Mouse (Mus musculus) cerebellum, adult 9-11 months (tissue): ENCODE measurements around the gene Enox2.
"Not testable (repeated sequence)": the region's sequence is repeated elsewhere in the genome, so short reads cannot be mapped to it uniquely, and the experiment has no call there.

Experiments used
- DNase-seq: peaks from one replicate; pipeline ENCODE4 v3.0.0; 2022

The Enox2 gene

DNA sequence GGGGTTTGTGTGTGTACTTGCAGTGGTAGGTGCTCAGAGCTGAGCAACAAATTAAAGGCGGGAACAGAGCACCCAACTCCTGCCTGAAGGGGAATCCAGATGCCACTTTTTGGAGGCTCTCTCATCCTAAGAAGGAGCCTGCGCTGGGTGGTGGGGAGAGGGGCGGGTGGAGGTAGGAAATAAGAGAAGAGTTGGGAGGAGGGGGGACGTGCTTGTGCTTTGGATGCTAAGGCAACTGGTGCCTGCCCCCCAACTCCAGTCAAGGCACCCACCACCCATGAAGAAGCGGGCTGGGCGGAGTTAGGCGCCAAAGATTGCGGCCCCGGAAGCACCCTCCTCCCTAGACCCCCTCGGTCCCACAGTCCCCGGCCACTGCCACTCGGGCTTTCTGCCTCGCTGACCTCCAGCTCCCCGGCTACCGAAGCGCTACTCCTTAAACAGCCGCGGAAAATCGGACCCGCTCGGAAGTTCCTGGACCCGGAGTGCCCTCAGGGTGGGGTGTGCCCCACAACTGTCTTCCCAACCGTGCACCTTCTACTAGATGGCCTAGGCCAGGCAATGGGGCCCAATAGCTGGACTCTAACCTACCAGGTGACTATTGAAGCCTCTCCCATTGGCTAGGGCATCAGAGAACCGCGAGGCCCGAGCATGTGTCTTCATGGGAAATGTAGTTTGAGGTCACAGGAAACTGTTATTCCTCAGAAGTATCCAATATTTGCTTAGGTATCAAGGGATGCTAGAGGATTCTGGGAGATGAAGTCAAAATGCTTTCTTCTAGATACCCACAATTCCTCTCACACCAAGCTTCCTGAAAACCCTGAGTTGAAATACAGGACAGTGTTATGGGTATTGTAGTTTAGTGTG, at the start of gene Enox2:
Gene Enox2, minus strand, starts transcription at position 560 of the 864 bp plus-strand sequence.
- peak; percentile 91 for DNase-seq

DNA sequence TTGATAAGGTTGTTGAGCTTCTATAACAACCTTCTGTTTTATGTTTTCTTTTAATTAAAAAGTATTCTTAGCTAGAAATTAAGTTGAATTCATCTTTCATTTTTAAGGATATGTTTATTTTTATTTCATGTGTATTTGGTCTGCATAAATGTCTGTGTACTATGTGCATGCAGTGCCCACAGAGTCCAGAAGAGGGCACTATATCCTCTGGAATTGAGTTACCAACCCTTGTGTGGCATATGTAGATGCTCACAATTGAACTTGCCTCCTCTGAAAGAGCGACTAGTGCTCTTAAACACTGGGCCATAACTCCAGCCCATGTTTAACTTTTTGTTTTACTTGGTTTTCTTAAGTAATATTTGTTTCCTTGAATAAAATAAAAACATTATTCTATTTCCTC, 21.4 kb upstream of the Enox2 start:
- DNase-seq, result no peak

DNA sequence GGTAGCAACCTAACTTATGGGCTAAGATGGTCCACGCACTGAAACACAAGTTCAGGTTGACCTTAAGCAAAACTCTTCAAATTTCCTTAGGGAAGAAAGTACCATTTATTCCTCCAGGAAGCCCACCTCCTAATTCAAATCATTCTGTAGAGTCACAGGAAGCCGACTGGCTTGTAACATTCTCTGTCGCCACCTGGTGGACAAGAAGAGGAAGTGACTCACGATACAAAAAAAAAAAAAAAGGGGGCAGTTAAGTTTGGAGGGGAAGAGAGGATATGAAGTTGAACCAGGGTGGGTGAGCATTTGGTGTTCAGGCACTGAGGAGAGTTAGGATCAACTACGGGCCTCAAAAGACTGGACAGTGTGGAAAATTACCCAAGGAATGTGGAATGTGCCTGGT, 18.6 kb upstream of the Enox2 start:
- no peak for DNase-seq

DNA sequence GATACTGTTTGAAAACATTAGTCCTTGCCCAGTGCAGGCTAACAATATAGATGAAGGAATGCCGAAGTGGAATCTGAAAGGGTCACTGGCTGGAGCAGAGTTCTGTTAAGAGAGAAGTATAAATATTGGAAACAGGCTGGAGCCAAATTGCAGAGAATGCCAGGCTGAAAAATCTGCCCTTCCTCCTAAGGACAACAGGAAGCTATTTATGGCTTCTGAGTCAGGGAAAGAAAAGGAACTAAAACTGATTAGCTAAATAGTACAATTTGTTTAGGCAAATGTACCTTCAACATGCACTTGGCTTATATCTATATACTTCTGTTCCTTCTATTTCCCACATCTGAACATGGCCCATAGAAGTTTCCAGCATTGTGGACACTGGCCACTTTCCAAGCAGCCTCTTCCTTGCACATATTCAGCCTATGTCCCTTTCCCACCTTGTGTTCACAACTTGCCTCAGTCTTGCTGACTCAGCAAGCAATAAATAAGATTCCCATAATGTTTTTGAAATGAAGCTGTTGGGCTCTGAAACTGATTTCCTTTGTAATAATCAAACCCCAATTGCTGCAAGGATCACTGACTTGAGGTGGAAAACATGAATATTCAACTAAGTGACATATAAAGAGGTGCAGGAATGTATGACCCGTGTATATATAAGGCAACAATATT, 8.0 kb downstream of the Enox2 start:
- DNase-seq, result no peak

DNA sequence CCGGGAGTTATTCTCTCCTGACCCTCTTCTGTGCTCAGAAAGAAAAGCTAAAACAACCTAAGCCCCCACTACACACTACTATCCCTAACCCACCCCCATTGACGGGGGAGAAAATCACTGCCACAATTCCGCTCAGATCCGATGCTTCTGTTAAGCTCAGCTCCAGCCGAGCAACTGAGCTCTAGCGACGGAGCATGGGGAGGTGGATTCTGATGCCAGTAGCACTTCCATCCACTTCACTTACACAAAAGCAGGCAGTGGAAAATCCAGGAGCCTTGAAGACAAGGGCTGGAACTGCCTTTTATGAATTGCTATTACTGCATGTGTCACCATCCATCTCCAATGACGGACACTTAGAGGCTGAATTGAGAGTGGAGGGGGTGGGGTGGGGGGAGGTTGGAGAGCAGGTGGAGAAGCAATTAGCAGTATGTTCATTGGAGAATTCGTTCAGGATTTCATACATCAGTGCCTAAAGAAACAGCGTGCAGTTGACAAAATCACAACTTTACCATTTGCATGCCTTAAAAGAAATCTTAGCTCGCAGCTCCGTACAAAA, 14.5 kb downstream of the Enox2 start:
- DNase-seq, result peak; percentile 26

DNA sequence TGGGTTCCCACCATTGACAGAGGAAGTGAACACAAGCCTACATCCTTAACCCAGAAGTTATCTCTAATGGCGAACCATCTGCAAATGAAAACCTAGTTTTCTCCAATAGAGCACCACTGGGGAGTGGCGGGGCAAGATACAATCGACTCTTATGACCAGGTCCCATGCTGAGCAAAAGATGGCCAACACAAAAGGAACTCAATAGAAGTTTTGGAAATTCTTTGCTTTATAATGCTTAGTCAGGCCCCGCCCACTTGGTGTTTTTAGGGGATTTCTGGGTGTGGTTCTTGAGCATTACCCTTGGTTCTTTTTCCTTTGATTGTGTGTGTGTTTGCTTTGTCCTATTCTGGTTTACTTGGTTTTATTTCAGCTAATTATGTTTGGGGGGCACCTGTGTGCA, 37.2 kb downstream of the Enox2 start:
- no peak for DNase-seq

DNA sequence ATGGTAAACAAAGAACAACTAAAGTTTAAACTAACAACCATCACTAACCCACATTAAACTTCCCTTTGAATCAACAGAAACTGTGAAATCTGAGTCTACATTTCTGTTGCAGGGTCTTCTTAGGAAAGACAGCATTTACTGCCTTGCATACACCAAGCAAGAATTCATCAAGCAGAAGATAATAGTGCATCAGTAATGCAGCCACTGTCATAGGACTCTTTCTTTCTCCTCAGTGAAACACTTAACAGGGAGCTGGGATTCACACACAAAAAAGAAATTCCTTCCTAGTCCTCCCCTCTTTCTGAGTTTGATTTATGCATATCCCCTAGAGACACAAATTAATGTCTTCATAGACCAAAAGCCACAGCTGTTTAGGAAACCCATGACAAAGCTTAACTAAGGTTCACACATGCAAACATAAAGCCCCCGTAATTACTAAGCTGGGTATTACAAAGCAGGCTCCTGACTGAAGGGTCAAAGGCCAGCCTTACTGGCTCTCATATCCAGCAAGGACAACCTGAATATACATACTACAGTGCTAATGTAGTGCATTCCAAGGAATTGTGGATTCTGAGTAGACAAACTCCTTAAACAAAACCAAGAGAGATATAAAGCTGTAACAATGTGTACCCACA, 62.1 kb downstream of the Enox2 start:
- DNase-seq, result no peak

DNA sequence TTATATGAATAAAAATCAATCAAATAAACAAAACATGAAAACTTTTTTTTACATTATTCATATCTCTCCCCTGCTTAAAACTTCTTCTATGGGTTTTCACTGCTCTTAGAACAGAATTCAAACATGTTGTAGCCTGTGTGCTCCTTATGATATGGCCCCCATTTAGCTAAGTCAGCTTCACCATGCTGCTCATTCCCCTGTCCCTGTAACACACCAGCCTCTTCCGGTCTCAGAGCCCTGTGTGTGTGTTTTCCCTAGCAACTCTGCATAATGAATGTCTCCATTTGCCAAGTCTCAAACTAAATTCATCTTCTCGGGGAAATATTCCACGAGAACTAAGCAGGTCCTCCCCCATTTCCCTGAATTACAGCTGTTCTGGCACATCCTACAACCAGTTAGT, 71.6 kb downstream of the Enox2 start:
- no peak for DNase-seq

DNA sequence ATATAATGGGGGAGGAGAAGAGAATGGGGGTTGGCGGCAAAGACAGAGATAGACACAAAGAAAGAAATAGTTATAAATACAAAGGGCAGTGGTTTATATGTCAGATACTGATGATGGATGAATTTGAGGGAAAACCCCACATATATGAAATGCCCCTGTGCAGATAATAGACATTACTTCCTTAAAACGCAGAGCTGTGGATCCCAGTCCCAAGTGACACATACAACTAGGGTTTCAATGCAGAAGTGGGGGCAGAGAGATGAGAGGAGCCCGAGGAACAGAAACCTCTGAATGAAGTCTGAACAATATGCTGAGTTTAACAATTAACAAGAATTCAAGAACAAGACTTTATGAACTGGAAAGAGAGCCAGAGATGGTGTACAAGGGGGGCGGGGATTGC, 91.7 kb downstream of the Enox2 start:
- DNase-seq, result no peak

DNA sequence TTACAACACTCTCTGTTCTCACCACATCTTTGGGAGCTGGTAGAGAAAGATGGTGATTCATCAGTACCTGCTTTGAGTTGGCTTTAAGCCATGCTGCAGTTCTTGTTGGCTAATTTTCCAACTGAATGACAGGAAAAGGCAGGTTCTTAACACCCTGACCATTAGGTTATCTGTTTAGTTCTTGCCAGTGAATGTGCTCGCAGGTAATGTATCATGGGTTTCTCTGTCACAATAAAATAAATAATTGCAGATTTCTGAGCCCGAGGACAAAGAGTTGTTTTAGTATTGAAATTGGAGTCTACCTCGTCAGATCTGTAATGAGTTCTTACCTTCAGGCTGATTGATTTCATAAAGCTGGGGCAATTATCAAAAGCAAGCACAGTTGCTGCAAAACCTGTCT, 106.9 kb downstream of the Enox2 start:
- no peak for DNase-seq

DNA sequence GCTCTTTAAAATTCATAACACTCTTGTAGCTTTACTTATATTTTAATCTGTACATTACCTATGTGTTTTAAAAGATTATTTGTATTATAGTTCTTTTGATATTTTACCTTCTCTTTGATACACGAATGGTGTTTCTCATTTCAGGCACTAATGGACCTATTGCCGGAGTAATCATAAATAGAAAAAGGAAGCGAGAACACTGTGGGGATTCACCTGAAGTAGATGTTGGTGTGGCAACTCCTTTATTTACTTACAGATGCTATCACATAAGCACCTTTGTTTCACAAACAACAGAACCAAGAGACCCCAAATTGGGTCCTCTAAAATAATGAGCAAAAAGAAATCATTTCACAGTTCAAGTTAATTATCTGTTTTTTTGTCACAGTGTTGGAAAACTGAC, 109.4 kb downstream of the Enox2 start:
- no peak for DNase-seq

DNA sequence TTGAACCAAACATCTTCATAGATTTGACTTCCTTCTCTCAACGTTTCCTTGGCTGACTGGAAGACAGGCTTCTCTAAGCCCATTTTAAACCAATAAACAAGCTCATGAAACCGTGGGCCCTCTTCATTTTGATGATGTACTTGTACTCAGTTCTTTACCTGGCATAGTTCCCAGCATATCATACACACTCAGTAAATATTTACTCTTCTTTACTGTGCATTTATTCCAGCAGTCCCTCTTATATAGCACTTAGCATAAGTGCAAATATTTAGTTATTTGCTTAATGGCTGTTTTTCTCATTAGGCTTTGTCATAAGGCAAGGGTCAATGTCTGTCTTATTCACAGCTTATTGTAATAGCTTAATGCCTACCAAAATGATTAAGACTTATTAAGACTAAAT, 133.8 kb downstream of the Enox2 start:
- DNase-seq, result no peak

DNA sequence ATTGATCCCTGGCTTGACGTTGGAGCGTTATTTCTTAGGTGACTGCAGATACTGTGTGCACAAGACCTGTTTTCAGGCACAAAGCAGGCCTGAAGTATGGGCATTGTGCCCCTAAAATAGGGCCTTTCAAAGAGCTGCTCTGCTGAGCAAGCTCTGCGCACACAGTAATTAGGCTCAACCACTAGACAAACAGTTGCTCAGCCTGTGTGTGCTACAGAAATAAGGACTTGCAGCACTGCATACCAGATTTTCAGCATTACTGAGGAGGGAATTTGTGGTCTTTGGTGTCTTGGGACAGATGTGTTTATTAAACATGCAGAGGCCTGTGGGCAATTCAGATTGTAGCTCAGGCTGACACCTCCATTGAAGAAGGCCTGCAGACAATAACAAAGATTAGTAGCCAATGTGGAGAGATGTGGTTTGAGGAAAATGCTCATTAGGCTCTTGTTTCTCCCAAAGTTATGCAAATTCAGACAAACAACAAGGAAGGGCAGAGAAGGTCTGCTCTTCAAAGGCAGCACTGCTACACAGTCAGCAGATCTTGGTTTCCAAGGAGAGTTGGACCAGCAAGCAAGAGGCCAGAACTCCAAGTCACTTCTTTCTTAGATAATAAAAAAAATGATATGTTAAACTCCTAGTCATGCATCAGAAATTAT, 163.2 kb downstream of the Enox2 start:
- DNase-seq, result no peak

DNA sequence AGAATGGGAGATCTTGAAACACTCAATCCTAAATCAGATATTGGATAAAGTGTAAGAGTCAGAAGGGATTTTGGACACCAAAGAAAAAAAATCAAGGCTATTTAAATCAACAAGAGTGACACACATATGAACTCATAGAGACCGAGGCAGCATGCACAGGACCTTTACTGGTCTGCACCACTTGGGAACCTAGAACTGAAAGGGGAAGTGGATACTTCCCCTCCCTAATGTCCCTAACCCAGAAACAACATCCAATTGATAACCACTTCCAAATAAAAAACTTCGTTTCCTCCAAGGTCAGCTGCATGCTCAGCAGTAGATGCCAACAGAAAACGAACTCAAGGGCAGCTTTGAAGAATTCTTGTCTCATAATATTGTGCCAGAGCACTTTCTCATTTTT, 171.6 kb downstream of the Enox2 start:
- DNase-seq, result no peak

DNA sequence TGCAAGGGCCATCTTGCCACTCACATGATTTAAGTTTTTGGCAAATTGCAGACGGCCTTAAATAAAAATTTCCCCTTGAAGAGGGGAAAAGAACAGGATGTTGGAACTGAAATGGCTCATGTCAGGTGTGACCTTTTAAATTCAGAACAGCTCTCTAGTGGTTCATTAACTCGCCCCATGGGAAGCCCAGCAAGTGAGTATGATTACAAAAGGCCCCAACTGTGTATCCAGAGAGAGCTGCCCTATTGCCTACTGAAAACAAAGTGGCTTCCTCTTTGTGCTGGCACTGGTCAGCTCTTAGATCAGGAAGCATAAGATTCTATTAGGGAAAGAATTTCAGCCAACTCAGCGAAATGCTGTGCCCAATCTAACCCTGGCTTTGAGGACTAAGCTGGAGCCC, 175.6 kb downstream of the Enox2 start:
- peak; percentile 50 for DNase-seq

DNA sequence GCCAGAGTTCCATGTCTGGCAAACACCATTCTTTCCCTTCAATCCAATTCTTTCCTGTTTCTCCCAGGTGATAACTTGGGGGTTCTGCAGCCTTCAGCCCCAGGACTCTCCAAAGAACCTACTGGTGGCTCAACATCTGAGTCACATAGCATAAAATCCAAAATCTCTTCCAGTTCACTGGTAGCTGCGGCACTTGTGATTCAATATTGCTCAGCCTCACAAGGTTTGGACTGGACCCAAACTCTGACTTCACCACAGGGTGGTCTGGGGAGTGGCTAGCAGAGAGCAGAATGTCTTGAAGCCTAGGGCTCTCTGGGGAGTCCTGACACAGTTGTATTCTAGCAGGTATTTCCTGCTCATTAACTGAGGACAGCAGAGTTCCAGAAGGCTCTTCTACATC, 187.5 kb downstream of the Enox2 start:
- not testable (repeated sequence) for DNase-seq

DNA sequence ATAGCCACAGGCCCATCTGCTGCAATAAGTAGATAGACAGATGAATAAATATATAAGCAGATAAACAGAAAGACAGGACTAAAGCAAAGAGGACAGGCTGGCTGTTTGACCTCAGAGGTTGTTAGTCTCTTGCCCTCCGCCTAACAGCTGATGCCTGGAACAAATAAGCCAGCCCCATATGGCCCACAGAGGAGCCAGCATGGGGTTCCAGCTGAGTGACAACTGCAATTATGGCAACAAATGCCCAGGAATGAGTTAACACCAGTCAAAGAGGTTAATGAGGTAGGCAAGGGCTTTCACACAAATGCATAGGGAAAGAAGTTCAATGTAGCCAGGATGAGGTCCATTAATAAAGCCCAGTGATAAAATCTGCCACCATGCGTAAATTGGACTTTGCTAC, 191.8 kb downstream of the Enox2 start:
- DNase-seq, result no peak

DNA sequence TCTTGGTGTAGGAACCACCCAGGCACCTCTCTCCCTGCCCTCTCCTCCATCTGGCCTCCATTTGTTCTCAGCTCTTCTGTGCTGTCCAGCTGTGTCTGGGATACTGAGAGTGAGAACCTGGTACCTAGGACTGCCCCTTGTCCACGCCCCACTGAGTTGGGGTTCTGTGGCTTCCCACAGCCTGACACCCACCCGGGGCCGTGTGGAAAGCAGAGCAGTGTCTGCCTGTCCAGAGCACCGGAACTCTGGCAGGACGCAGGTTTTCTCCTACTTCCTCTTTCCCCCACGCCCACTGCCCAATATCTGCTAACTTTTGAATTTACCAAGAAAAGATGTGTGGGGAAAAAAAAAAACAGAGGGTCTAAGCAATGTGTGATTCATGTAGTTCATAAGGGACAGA, 213.0 kb downstream of the Enox2 start:
- no peak for DNase-seq

DNA sequence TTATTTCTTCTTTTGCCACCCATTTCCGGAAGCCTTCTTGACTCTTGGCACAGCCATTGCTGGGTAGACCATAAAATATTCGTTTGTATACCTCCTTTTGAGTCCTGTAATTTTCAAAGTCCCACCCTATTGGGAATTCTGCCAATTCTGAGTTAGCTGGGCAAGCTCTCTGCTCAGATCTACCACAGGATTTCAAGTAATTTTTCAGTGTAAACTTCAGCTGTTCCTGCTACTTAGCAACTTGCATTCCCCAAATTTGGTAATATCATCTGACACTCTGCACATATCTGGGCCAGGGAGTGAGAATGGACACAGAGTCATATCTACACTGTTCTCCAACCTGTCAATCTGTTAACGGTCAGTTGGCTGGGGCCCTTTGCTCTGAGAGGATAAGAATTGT, 214.5 kb downstream of the Enox2 start:
- DNase-seq, result no peak

DNA sequence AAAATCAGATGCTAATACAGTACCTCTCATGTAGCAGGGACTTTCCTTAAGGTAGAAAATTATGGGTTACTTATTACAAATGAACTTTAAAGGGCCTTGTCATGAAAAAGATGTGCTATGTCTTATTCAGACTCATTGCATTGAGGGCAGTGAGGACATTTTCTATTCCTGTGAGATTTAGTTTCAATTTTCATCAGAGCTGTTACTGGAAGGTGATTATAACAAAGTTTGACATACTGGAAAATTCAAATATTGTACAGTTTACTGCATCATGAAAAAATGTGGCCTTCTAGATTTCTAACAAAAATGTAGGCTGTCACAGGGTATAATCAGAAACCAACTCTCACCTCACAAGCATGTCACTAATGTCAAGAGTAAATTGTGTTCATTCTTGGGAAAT, 242.9 kb downstream of the Enox2 start:
- DNase-seq, result no peak

DNA sequence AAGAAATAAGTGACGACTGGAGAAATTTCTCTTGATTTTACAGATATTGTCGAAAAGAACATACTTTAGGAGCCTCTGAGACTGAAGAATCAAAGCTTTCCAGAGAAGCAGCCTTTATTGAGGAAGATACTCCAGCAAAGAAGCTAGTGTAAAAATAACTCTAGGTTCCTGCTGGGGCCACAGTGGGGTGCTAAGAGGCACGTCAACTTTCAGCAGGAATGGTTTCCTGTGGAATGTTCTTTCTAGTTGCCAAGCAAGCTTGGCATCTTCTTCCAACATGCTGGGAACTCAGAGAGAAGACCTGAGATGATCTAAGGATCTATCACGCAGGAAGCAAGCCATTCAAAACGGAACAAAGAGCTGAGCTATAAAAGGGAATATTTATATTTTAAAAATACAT, 278.3 kb downstream of the Enox2 start:
- DNase-seq, result peak; percentile 1

DNA sequence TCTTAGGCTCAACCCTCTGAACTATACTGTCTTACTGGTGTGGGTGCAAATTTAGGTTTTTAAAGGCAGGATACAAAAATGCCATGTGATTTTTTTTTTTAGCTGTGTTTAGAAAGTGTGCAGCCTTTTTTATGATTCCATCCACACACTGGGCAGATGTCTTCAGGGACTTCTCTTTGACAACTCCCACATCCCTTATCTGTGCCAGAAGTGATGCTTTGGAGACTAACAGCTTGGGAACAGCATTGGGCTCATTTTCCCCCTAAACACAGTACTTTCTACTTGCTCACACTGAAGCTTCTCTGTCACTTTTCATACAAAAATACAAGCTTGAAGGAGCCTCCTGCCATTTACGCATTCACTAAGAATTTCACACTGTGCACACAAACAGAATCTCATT, 282.4 kb downstream of the Enox2 start:
- no peak for DNase-seq

DNA sequence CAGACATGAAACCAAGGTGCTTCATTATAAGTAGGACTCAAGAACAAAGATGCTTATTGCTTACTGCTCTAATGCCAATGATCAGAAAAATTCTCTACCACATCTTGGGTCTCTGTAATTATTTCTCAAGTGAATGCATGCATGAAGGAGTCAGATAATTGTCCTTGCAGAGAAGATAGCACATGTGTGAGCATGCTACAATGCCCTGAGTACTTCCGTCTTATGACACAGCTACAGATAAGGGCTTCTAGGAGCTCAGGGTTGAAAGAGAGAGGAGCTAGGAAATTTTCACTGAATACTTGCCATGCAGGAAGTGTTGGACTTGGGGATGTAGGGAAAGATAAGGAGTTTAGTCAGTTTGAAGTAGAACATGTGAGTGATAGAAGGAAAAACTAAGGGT, 285.2 kb downstream of the Enox2 start:
- no peak for DNase-seq
